Comparison of ENCODE assay signal across 27 mouse cellular contexts in genomic region chr4:130319564-130319963, GRCm38 (mm10). TPM values are rescaled to one million over a fixed set of nuclear protein-coding genes. Genes with fewer than 3 reads are reported as not detected.
DNase-seq lines count a peak whose midpoint lies in the region; TF ChIP-seq lines count a peak whose summit lies in the region.
"Had no signal": no experiment of that assay in that cellular context is flagged by ENCODE, and none has a peak within 500 bp of the region (broad histone marks: within the 10 kb centered on the region; RNA-seq: fewer than 3 reads in every experiment).

No protein-coding gene starts in this region.

- peak; percentile 31 for TF ChIP-seq CTCF in layer of hippocampus, adult 2 months (conservative IDR thresholded peaks at IDR 0.05)
- TF ChIP-seq CTCF in testis, adult 2 months (IDR thresholded peaks at IDR 0.05; ENCODE audit: control insufficient read depth, insufficient read depth, insufficient replicate concordance, low read depth, low read length) = no peak

- no peaks in the 10 kb centered on the region for H3K36me3 ChIP-seq in testis, adult 2 months (ENCODE audit: control insufficient read depth, insufficient read depth, low read length)

- DNase-seq in layer of hippocampus, adult 2 months (ENCODE audit: low spot score in 2 of 2) = no peak
- DNase-seq in layer of hippocampus, postnatal 25 days (ENCODE audit: extremely low spot score in 1 of 2, low spot score in 1 of 2) = no peak
- no peak for DNase-seq in testis, postnatal 14 days (ENCODE audit: low spot score)
- peak; percentile 52 for DNase-seq in ZHBTc4 (ENCODE audit: low read depth, low spot score)
- no peak for DNase-seq in left cerebral cortex, postnatal 10 days (ENCODE audit: extremely low spot score in 1 of 2, low spot score in 2 of 2)
- DNase-seq: adrenal gland, adult 2 months; adrenal gland, postnatal 14 days; cerebellum, adult 11 months; cerebellum, adult 2 months; cerebellum, adult 9-11 months; cerebellum, postnatal 25 days; forebrain, postnatal 0 days; gastrocnemius, postnatal 25 days; heart, adult 2 months had no signal

- H3K27ac ChIP-seq in layer of hippocampus, adult 2 months = no peak overlapping the region
- H3K27ac ChIP-seq in testis, adult 2 months (ENCODE audit: control insufficient read depth, insufficient read depth, low read depth, low read length) = no peak overlapping the region
- H3K27ac ChIP-seq: embryonic facial prominence, embryonic 12.5 days; embryonic facial prominence, embryonic 15.5 days; heart, adult 2 months; heart, embryonic 10.5 days; hindbrain, embryonic 12.5 days; hindbrain, embryonic 15.5 days had no signal

- TF ChIP-seq POLR2A in testis, adult 2 months (IDR thresholded peaks at IDR 0.05; ENCODE audit: control insufficient read depth, low read depth, low read length) = no peak

- H3K4me1 ChIP-seq in testis, adult 2 months (ENCODE audit: control insufficient read depth, insufficient read depth, low read length) = no peaks in the 10 kb centered on the region
- H3K4me1 ChIP-seq: embryonic facial prominence, embryonic 12.5 days; embryonic facial prominence, embryonic 15.5 days; hindbrain, embryonic 12.5 days; hindbrain, embryonic 15.5 days had no signal

- intact Hi-C loops in left cerebral cortex, postnatal 10 days (cut with DNase I) = no loop called here

- no peaks in the 10 kb centered on the region for H3K27me3 ChIP-seq in testis, adult 2 months (ENCODE audit: control insufficient read depth, insufficient read depth, low read length)
- H3K27me3 ChIP-seq: embryonic facial prominence, embryonic 12.5 days; embryonic facial prominence, embryonic 15.5 days; hindbrain, embryonic 12.5 days; hindbrain, embryonic 15.5 days had no signal

- no peak overlapping the region for H3K4me3 ChIP-seq in layer of hippocampus, adult 2 months
- H3K4me3 ChIP-seq in testis, adult 2 months (ENCODE audit: control insufficient read depth, low read depth, low read length) = peak overlapping the region; percentile 28
- H3K4me3 ChIP-seq: embryonic facial prominence, embryonic 12.5 days; embryonic facial prominence, embryonic 15.5 days; heart, adult 2 months; heart, embryonic 10.5 days; hindbrain, embryonic 12.5 days; hindbrain, embryonic 15.5 days had no signal

RNA-seq across cellular contexts. Expression of gene Gm10570, which starts 11.1 kb away (rescaled TPM):
- 1 to 10 TPM; 1.3 to 1.6 TPM for total RNA-seq in layer of hippocampus, adult 2 months (2021)
- 1 to 10 TPM; 1.2 to 1.4 TPM for total RNA-seq in layer of hippocampus, postnatal 25 days (2021)
- polyA plus RNA-seq in testis, adult 2 months (2012; rRNA removed) = not detected in 2 replicates
- total RNA-seq in left cerebral cortex, postnatal 10 days (2021) = 1 to 10 TPM in 1 of 2 experiments, not detected in 1; 1.8 TPM
- total RNA-seq: adrenal gland, adult 2 months; adrenal gland, postnatal 4 days; common myeloid progenitor, adult 5-6 weeks; gastrocnemius, postnatal 25 days; granulocyte monocyte progenitor cell, adult 5-6 weeks; heart, adult 2 months; hematopoietic stem cell, adult 5-6 weeks had no signal
- polyA plus RNA-seq: C2C12; CD4-positive, CD25-positive, alpha-beta regulatory T cell, adult 4 months; embryonic facial prominence, embryonic 12.5 days; forebrain, embryonic 11.5 days had no signal

RNA-seq across cellular contexts. Expression of gene Fabp3, which starts 11.2 kb away (rescaled TPM):
- total RNA-seq in layer of hippocampus, adult 2 months (2021) = 10 to 100 TPM; 88.5 to 92.2 TPM
- total RNA-seq in layer of hippocampus, postnatal 25 days (2021) = 100 to 1,000 TPM; 108 to 111 TPM
- 127 and 192 TPM in 2 replicates for polyA plus RNA-seq in testis, adult 2 months (2012; rRNA removed)
- total RNA-seq in left cerebral cortex, postnatal 10 days (2021) = 100 to 1,000 TPM; 218 to 234 TPM
- total RNA-seq: common myeloid progenitor, adult 5-6 weeks; granulocyte monocyte progenitor cell, adult 5-6 weeks; hematopoietic stem cell, adult 5-6 weeks had no signal
- polyA plus RNA-seq: CD4-positive, CD25-positive, alpha-beta regulatory T cell, adult 4 months had no signal

RNA-seq across cellular contexts. Expression of gene Zcchc17, which starts 40.2 kb away (rescaled TPM):
- 10 to 100 TPM; 66.1 to 66.5 TPM for total RNA-seq in layer of hippocampus, adult 2 months (2021)
- 10 to 100 TPM; 65.4 to 67.7 TPM for total RNA-seq in layer of hippocampus, postnatal 25 days (2021)
- 8.0 and 8.2 TPM in 2 replicates for polyA plus RNA-seq in testis, adult 2 months (2012; rRNA removed)
- total RNA-seq in left cerebral cortex, postnatal 10 days (2021) = 10 to 100 TPM; 49.0 to 54.6 TPM

RNA-seq across cellular contexts. Expression of gene Snrnp40, which starts 40.4 kb away (rescaled TPM):
- 10 to 100 TPM; 32.4 to 33.8 TPM for total RNA-seq in layer of hippocampus, adult 2 months (2021)
- 10 to 100 TPM; 28.8 to 31.3 TPM for total RNA-seq in layer of hippocampus, postnatal 25 days (2021)
- 42.1 and 43.2 TPM in 2 replicates for polyA plus RNA-seq in testis, adult 2 months (2012; rRNA removed)
- 10 to 100 TPM; 30.2 to 34.4 TPM for total RNA-seq in left cerebral cortex, postnatal 10 days (2021)

RNA-seq across cellular contexts. Expression of gene Serinc2, which starts 40.6 kb away (rescaled TPM):
- 10 to 100 TPM; 11.1 to 14.1 TPM for total RNA-seq in layer of hippocampus, adult 2 months (2021)
- 10 to 100 TPM in 1 of 2 experiments, 1 to 10 TPM in 1; 9.2 to 12.9 TPM for total RNA-seq in layer of hippocampus, postnatal 25 days (2021)
- polyA plus RNA-seq in testis, adult 2 months (2012; rRNA removed) = 23.7 and 24.1 TPM in 2 replicates
- total RNA-seq in left cerebral cortex, postnatal 10 days (2021) = 1 to 10 TPM; 2.9 to 3.1 TPM
- total RNA-seq: common myeloid progenitor, adult 5-6 weeks; granulocyte monocyte progenitor cell, adult 5-6 weeks; hematopoietic stem cell, adult 5-6 weeks had no signal
